Mouse (Mus musculus) layer of hippocampus, postnatal 10 days (tissue): ENCODE results near the gene Xpa. TPM values are rescaled to one million over a fixed set of nuclear protein-coding genes. Genes with fewer than 3 reads are reported as not detected.
"Not testable (repeated sequence)": the region's sequence is repeated elsewhere in the genome, so short reads cannot be mapped to it uniquely, and the experiment has no call there.

ENCODE experiments used
- DNase-seq, 2 experiments: peaks; one replicate each; pipeline ENCODE4 v3.0.0; 2021; ENCODE audit warnings: low spot score in 2 of 2
- long read RNA-seq: library from polyadenylated mRNA; stranded (forward); transcript quantifications from one replicate; pipeline ENCODE4 v2.0.0, GENCODE M21; 2023
- total RNA-seq, 2 experiments: library from RNA; stranded (reverse); gene quantifications; 2 replicates each; pipeline ENCODE4 v1.2.3; 2021

The Xpa gene
- total RNA-seq, result 10 to 100 TPM; 19.7 to 21.3 TPM
- long read RNA-seq, transcript Xpa-201 (6 exons, 955 nt), result major isoform, 20 of 30 reads
- long read RNA-seq, partial matches to known transcripts, result 4 of 30 reads
- long read RNA-seq, other reads (novel, unspliced or antisense), result 6 of 30 reads

- DNase-seq, result peak; percentile 95 to 96
Observed at GRCm38 (mm10) chr4:46195781-46196487, at the start of gene Xpa. TSS of gene Xpa (minus strand) at chr4:46196311.

DNA sequence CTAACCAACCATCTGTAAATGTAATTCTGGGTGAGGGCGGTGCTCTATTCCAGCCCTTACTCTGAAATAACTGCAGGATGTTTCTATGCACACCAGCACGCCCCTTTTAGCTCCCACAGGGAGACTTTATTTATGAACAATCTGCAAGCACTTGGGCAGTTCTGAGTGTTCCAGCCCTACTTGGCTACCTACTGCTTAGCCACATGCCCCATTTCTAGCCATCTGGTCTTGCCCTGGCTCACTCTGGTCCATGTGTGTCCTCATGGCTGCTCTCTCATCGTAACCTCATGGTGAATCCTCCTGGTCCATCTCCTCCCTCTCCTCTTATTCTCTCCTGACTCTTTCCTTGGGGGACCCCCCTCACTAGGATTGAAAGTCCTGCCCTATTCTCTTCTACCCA is 39.8 kb upstream of the Xpa start:
- DNase-seq, result no peak

DNA sequence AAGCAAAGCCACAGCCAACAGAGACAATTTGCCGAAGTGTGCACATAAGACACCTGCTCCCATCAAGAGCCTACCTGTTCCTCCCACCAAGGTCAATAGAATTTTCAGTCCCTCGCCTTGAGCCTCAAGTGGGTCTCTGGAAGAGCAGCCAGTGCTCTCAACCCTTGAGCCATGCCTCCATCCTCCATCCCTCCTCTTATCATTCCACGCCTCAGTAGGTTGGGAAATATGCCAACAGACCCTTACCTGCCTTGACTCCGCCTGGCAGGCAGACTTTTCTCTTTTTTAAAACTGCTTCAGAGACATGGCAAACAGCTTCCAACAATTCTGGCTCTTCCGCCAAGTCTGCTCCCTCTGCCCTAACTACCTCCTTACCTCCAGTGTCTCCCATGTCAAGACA is 38.6 kb upstream of the Xpa start:
- DNase-seq, result no peak

DNA sequence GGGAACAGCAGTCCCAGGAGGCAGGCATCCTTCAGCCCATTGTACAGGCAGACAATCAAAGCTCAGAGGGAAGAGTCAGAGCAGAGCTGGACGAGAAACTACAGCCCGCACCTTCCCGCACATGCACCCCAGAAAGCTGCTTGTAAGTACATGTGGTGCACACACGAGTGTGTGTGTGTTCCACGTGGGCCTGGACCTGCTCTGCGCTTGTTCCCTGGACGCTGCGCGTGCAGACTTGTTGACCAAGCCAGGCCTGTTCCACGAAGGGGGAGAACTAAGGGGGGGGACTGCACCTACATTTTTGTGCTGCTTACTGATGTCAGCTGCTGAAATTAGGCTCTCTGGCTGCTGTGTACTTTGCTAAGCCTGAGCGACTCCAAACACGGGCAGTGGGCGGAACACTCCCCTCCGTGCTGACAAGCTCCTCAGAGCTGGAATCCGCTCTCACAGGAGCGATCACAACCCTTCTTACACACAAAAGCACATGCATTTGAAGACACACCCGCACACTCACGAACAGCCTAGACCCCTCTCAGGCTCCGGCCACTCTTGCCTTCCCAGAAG is 30.9 kb upstream of the Xpa start:
- no peak for DNase-seq

- DNase-seq, result no peak
Observed at GRCm38 (mm10) chr4:46221090-46221489, 25.0 kb upstream of the Xpa start.

- DNase-seq, result peak; percentile 26 to 53
Observed at GRCm38 (mm10) chr4:46202562-46203126, 6.5 kb upstream of the Xpa start.

DNA sequence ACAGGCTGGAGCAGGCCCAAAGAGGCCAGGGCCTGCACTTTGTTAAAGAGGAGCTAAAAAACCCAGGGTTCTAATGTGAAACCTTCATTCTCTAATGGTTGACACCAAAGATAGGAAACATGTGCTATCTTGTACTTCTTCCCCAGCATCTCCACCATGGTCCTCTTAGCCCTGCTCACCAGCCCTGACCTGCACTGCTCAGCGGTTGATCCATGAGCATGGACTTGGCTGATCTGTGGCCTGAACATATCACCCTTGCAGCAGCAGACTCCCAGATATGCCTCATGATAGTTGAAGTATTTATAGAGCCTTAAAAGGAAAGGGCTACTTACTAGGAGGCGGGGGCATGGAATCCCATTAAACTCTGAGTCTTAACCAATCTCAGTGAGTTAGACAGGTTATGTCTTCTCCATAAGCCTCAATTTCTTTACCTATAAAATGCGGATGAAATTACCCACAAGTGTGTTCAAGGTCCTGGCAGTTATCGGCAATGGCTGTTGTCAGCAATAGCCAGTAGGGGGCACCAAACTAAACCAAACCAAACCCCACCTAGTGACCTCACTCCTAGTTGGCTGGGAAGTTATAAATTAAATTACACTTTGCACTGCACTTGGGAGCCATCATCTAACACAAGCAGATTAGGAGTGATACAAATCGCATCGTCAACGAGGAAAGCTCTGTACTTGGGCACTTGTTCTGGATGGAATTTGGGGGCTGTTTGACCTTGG is 5.9 kb upstream of the Xpa start:
- DNase-seq, result peak; percentile 70 to 76

DNA sequence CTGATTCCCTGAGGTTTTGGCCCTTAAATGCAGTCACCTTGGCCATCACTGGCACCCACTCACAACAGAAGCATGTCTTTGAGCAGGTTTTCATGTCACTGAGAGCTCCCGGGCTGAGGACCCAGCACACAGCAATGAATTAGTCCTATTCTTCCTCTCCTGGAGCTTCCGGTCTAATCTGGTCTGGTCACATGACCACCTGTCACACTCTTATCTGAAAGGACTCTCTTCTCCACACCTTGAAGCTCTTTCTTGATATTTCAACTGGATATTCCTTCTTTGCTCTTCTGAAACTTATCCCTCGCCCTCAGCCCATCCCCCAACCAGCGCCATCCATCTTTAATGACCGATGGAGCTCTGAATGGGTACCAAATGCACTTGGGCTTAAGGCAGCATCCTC is 2.0 kb upstream of the Xpa start:
- no peak for DNase-seq

- no peak for DNase-seq
Observed at GRCm38 (mm10) chr4:46196513-46196912, 402 bp upstream of the Xpa start.

DNA sequence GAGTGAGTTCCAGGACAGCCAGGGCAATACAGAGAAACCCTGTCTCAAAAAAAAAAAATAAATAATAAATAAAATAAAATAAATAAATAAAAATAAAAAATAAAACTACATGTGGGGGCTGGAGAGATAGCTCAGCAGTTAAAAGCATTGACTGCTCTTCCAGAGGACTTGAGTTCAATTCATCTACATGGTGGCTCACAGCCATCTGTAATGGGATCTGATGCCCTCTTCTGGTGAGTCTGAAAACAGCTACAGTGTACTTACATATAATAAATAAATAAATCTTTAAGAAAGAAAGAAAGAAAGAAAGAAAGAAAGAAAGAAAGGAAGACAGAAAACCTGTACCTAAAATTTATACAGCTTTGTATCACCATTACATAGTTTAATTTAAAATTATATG is 4.1 kb downstream of the Xpa start:
- not testable (repeated sequence) for DNase-seq

DNA sequence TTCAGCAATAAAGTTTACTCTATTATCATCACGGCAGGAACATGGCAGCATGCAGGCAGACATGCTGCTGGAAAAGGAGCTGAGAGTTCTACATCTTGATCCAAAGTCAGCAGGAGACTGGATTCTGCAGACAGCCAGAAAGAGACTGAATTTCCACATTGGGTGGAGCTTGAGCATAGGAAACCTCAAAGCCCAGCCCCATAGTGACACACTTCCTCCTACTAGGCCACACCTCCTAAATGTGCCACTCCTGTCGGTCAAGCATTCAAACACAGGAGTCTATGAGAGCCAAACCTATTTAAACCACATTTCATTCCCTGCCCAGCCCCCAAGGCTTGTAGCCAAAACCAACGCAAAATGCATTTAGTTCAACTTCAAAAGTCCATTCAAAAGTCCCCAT is 9.6 kb downstream of the Xpa start:
- no peak for DNase-seq

- no peak for DNase-seq
Observed at GRCm38 (mm10) chr4:46185890-46186289, 10.2 kb downstream of the Xpa start.

DNA sequence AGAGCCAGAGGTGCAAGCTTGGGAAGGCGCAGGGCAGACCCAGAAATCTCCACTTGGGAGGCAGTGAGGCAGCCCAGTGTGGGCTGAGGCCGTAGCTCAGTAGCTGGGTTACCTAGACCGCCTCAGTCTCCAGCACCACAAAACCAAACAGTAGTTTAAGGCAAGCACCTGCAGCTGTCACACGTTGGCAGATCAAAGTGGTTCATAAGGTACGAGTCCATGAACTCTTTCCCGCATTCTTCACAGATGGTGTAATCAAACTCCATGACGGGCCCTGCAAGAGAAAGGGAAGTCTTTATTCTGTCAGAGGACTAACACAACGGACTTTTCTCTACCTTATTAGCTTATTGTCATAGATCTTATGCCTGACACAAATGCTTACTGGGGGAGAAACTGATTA is 10.7 kb downstream of the Xpa start:
- no peak for DNase-seq

DNA sequence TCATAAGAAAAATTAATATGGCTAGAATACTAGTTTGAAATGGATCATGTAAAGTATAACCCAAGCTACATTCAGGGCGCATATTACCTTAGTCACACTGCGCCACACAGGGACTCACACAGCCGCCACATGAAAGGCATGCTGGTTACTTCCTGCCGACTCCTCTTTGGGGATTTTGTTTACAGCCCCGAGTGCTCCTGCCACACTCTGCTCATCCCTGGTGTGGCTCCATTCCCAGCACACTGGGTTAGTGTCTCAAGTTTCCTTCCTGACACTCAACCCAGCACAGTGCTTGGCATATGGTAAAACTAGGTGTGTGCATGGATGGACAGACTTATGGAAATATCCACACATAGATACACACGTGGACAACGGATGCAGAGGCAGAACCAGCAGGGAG is 13.9 kb downstream of the Xpa start:
- DNase-seq, result no peak

GRCm38 (mm10) chr4:46181168-46181567 is 14.9 kb downstream of the Xpa start:
- no peak for DNase-seq

DNA sequence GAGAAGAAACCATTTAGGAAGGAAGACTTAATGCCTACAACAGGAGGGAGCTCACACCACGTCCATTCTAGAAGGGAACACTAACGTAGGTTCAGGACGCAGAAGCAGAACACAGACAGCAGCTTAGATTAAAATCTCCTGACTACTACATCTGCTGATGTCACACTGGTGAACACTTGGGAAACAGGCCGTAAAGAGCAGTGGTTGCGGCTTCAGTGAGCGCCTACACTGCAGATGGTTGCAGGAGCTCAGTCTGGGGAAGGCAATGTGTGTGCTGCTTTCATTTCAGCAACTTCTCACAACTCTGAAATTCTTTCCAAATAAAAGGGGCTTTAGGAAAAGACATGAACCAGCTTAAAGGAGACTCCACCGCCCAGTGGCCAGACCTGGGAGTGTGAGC is 18.6 kb downstream of the Xpa start:
- no peak for DNase-seq

- peak in 1 of 2 experiments; percentile 30 for DNase-seq
Observed at GRCm38 (mm10) chr4:46177018-46177417, 19.1 kb downstream of the Xpa start.

- DNase-seq, result no peak
Observed at GRCm38 (mm10) chr4:46176313-46176712, 19.8 kb downstream of the Xpa start.

GRCm38 (mm10) chr4:46171761-46172160 is 24.4 kb downstream of the Xpa start:
- DNase-seq, result no peak

DNA sequence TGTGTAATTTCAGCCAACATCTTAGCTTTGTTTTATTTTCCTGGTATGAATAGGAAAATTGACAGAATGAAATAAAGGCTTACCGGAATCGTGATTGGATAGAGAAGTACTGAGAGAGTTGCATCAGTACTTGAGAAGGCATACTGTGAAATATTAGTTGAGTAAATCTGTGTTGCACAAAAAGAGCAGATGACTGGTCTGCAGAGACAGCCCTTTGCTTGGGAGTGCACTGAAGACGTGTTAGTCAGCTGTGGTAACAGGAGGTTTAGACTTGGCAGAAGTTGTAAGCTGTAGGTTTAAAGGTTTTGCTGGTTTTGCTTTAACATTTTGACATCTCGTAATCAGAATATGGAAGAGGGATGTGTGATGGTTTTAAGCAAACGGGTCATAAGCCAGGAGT is 30.3 kb downstream of the Xpa start:
- DNase-seq, result no peak

- no peak for DNase-seq
Observed at GRCm38 (mm10) chr4:46164027-46164426, 32.1 kb downstream of the Xpa start.
